Mouse (Mus musculus) heart, embryonic 10.5 days (tissue): ENCODE data around the gene Adar. TPM values are rescaled to one million over a fixed set of nuclear protein-coding genes. Genes with fewer than 3 reads are reported as not detected.

Experiments
- DNase-seq: peaks from one replicate; pipeline ENCODE4 v3.0.0-alpha.2; 2017; ENCODE audit warnings: low spot score
- H3K27ac ChIP-seq: fragments of 300-500 bp; sonication (generic); 2 replicates; pipeline ENCODE4 v1.5.1; 2016; ENCODE audit warnings: mild to moderate bottlenecking
- H3K27me3 ChIP-seq: fragments of 300-500 bp; sonication (generic); 2 replicates; pipeline ENCODE4 v1.6.1; 2016; ENCODE audit warnings: mild to moderate bottlenecking; ENCODE audit not compliant: poor library complexity, insufficient read depth, severe bottlenecking
- H3K36me3 ChIP-seq: fragments of 300-500 bp; sonication (generic); 2 replicates; pipeline ENCODE4 v1.6.1; 2016; ENCODE audit warnings: mild to moderate bottlenecking, moderate library complexity
- H3K4me1 ChIP-seq: fragments of 300-500 bp; sonication (generic); 2 replicates; pipeline ENCODE4 v1.6.1; 2016; ENCODE audit warnings: mild to moderate bottlenecking
- H3K4me3 ChIP-seq: fragments of 300-500 bp; sonication (generic); 2 replicates; pipeline ENCODE4 v1.5.1; 2016; ENCODE audit warnings: mild to moderate bottlenecking, moderate library complexity
- H3K9me3 ChIP-seq: fragments of 300-500 bp; sonication (generic); 2 replicates; pipeline ENCODE4 v1.6.1; 2016; ENCODE audit warnings: mild to moderate bottlenecking, moderate library complexity
- WGBS: fragments of 180-500 bp; shearing (Covaris S2); methylation state at CpG from one replicate; pipeline ENCODE4 v1.1.7; 2016; 5-methylcytosine and 5-hydroxymethylcytosine counted together
- polyA plus RNA-seq: library from polyadenylated mRNA; unstranded; fragments of >200 nt; fragmentation: Nextera tagmentation; extraction: Ambion mirVana; gene quantifications from 2 replicates; pipeline ENCODE4 v1.2.1, GENCODE M21; 2016

Gene Adar
- polyA plus RNA-seq, 1 experiment from 2014 or later = 10.0 TPM

DNA sequence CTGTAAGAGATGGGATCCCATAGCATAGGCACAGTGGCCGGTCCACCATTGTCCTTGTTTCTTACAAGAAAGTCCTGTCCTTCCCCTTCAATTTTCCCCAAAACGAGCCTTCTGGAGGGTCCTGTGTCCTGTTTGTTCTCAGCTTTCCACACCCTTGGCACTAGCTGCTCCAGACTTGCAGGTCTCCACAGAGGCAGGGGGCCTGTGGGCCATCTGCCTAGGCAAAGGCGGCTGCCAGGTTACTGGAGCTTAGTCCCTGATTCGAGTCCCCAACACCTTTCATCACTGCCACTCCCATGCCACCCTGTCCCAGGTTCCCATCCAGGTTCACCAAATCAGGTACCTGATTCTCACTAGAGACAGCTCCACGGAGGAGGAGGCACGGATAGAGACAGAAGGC, 40.5 kb downstream of the Adar start:
- Histone ChIP-seq H3K4me1 (peaks cover 9% of the 10 kb centered on the region; the same call in 1 of the 2 replicates), H3K27ac (no peak overlapping the region), H3K27me3 (peaks cover 11% of the 10 kb centered on the region; the same call in 1 of the 2 replicates), H3K36me3 (peaks cover 25% of the 10 kb centered on the region), H3K4me3 (no peak overlapping the region), H3K9me3 (no peaks in the 10 kb centered on the region)
- WGBS = 67% methylated on average over 6 of the region's 6 CpGs
- DNase-seq = no peak

DNA sequence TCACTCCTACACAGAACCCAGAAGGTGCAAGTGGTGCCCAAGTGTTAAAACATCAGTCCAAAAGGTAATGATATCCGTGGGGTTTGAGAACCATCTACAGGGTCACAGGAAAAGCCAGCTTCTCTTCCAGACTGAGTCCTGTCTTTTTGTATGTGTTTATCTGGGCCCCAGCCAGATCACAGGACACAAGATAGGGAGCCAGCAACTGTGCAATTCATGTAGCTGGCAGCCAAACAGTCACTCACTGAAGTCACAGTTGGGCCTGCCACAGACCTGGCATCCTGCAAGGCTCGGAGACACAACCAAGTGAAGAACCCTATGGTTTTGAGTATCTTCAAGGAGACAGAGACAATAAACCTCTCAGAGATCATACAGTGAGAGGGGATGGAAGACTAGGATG, 43.0 kb downstream of the Adar start:
- H3K4me1 ChIP-seq = peaks cover 9% of the 10 kb centered on the region; the same call in 1 of the 2 replicates
- no peaks in the 10 kb centered on the region for H3K36me3 ChIP-seq
- H3K9me3 ChIP-seq = no peaks in the 10 kb centered on the region
- no peak overlapping the region for H3K4me3 ChIP-seq
- WGBS = 79% methylated on average over 2 of the region's 2 CpGs
- no peak for DNase-seq
- H3K27me3 ChIP-seq = peaks cover 31% of the 10 kb centered on the region; the same call in 1 of the 2 replicates
- no peak overlapping the region for H3K27ac ChIP-seq

DNA sequence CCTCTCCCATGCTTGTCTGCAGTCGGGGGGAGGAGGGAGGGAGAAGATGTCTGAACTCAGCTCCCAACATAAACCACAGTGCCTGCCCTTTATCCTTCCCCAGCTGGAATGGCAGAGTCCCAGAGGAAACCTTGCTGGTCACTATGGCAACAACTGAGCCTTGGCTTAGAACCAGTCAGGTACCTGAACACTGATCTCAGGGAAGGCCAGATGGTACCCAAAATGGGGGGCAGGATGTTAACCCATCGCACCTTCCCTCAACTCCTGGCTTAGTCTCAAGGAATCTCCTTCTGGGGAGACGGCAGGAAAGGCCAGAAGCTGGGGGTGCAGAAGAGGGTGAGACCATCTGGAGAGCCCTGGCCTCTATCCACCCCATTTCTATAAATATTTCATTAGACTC, 45.0 kb downstream of the Adar start:
- H3K36me3 ChIP-seq = no peaks in the 10 kb centered on the region
- peaks cover 50% of the 10 kb centered on the region; the same call in 1 of the 2 replicates for H3K27me3 ChIP-seq
- WGBS = 68% methylated on average over 3 of the region's 3 CpGs
- no peak for DNase-seq
- no peaks in the 10 kb centered on the region for H3K9me3 ChIP-seq
- H3K4me3 ChIP-seq = no peak overlapping the region
- peaks cover 20% of the 10 kb centered on the region for H3K4me1 ChIP-seq
- no peak overlapping the region for H3K27ac ChIP-seq

DNA sequence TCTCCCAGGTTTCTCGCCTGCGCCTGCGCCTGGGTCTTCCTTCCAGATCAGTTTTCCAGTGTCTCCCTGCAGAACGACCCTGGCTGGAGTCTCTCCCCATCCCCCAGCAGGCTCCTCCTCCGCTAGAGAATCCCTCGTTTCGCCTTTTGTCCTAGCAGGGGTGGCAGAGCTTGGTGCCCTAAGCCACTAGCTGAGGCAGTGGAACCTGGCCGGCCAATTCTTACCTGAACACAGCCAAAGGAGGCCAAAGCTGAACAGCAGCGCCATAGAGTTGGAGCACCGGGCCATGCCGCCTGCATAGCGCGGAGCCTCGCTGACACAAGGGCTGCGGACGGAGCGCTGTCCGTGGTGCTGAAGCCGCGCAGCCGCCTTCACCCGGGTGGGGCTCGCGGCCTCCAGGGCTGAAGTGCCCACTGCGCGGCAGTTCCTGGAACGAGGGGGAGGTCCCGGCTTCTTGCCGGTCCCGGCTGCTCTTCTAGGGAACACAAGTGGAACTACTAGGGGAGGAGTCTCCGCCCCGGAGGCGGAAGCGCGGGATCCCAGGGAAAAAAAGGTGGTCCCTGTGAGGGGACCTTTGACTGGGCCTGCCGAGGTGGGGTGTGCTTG, 49.4 kb downstream of the Adar start, which contains the start of gene Chrnb2:
TSS of gene Chrnb2 (minus strand) at position 514 of the 606 bp plus-strand sequence.
- under 1% methylated on average over 36 of the region's 36 CpGs for WGBS
- H3K4me3 ChIP-seq = peak within 1 kb of the TSS; percentile 40
- H3K27ac ChIP-seq = no peak within 1 kb of the TSS
- H3K27me3 ChIP-seq = peaks cover 50% of the 10 kb centered on the region; the same call in 1 of the 2 replicates
- H3K4me1 ChIP-seq = peaks cover 12% of the 10 kb centered on the region
- no peaks in the 10 kb centered on the region for H3K9me3 ChIP-seq
- H3K36me3 ChIP-seq = no peaks in the 10 kb centered on the region
- DNase-seq = peak; percentile 89

DNA sequence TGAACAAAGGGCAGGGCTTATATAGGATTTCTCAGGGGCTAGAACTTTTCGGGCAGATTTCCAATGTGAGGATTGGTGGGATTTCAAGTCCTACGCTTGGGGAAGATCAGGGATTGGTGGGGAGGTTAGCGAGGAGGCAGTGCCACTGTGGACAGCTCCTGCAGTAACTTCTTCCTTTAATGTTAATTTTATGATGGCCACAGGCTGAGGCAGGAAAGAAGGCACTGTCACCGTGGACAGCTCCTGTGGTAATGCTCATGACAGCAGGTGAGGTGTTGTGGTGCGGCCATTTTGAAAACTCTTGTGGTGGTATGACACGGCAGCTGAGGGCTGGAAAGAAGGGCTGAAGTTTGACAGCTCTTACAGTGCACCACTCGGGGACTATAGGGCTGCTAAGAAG, 54.8 kb downstream of the Adar start:
- Histone ChIP-seq H3K27me3 (peaks cover 9% of the 10 kb centered on the region; the same call in 1 of the 2 replicates), H3K4me3 (no peak overlapping the region), H3K36me3 (no peaks in the 10 kb centered on the region), H3K4me1 (peaks cover 24% of the 10 kb centered on the region), H3K27ac (no peak overlapping the region), H3K9me3 (no peaks in the 10 kb centered on the region)
- WGBS = 68% methylated on average over 7 of the region's 7 CpGs
- no peak for DNase-seq

DNA sequence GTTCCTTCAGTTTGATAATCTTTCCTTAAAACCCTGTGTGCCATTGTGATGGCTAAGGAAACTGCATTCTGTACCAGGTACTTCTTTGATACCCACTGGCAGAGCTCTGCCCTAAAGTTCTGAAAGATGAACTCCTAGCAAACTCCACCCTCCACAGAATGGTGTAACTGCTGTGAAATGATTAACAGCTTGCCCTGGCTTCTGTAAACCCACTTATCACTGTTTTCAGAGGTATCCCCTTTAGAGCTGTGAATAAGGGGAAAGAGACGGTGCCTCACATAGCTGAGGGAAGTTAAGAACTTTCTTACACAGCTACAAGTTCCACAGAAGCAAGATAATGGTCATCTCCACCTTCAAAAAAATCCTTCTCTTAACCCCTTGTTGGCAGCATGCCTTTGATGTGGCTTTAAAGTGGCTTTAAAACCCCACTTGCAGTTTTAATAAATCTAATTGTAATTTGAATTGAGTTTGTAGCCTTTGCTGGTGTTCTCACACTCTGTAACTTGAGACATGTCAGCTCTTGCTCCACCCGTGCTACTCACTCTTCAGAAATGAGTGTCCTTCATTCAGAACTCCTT, 55.7 kb downstream of the Adar start:
- Histone ChIP-seq H3K36me3 (peaks cover 3% of the 10 kb centered on the region; the same call in 1 of the 2 replicates), H3K4me3 (no peak overlapping the region), H3K4me1 (peaks cover 32% of the 10 kb centered on the region), H3K27ac (no peak overlapping the region), H3K9me3 (no peaks in the 10 kb centered on the region), H3K27me3 (no peaks in the 10 kb centered on the region; the same call in 1 of the 2 replicates)
- DNase-seq = no peak
- WGBS = 34% methylated on average over 2 of the region's 2 CpGs

DNA sequence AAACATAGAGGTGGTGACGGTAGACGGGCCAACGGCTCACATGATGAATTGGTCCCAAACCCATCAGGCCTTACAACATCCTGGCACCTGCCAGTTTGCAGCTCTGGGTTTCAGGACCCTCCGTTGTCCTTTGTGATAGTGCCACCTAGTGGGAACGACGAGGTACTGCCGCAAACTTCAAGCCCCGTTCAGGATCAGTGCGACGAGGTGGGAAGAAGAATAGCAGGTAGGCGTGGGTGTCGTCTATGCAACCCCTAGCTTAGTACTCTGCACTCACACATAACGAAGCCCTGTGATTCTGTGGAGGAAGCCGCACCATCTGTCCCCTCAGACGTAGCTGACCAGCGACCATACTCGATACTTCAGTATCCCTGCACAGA, 57.8 kb downstream of the Adar start:
- H3K9me3 ChIP-seq = no peaks in the 10 kb centered on the region
- peaks cover 21% of the 10 kb centered on the region for H3K36me3 ChIP-seq
- peaks cover 37% of the 10 kb centered on the region for H3K4me1 ChIP-seq
- 3% methylated on average over 17 of the region's 17 CpGs for WGBS
- H3K4me3 ChIP-seq = peak overlapping the region; percentile 99
- no peaks in the 10 kb centered on the region for H3K27me3 ChIP-seq
- DNase-seq = peak; percentile 92
- peak overlapping the region; percentile 99 for H3K27ac ChIP-seq

DNA sequence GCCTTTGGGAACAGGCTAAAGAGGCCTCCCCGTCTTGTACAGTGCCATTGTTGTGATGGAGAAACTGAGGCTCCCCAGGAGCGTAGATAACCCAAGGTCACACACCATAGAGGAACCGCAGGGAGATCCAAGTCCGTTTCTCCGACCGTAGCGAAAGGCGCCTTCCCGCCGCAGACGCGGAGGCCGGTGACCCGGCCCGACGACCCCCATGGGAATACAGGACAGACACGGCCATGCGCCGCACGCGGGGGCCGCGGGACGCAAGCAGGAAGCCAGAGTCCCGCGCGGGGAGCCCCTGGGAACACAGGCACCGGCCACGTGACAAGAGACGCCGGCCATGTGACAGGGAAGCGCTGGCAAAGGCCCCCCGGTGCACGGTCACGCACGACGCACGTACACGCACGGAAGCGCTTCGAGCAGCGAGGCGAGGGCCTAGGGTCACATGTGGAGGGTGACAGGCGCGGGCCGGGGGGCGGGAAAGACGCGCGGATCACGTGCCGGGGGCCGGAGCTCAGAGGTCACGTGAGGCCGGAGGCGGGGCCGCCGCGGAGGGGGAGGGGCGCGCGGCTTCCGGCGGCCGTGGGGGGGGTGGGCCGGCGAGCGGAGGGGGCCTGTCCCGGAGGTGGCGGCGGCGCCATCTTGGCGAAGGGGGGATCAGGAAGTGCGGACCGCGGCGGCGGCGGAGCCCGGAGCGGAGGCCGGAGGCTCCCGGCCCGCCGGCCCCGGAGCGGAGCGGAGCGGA, 58.3 kb downstream of the Adar start, which contains the start of gene Ube2q1:
TSS of gene Ube2q1 (plus strand) at position 649 of the 742 bp plus-strand sequence.
- peak; percentile 97 for DNase-seq
- peaks cover 27% of the 10 kb centered on the region for H3K36me3 ChIP-seq
- H3K4me1 ChIP-seq = peaks cover 37% of the 10 kb centered on the region
- no peaks in the 10 kb centered on the region for H3K9me3 ChIP-seq
- H3K27me3 ChIP-seq = no peaks in the 10 kb centered on the region
- H3K4me3 ChIP-seq = peak within 1 kb of the TSS; percentile 99
- WGBS = under 1% methylated on average over 87 of the region's 90 CpGs
- peak within 1 kb of the TSS; percentile 99 for H3K27ac ChIP-seq

DNA sequence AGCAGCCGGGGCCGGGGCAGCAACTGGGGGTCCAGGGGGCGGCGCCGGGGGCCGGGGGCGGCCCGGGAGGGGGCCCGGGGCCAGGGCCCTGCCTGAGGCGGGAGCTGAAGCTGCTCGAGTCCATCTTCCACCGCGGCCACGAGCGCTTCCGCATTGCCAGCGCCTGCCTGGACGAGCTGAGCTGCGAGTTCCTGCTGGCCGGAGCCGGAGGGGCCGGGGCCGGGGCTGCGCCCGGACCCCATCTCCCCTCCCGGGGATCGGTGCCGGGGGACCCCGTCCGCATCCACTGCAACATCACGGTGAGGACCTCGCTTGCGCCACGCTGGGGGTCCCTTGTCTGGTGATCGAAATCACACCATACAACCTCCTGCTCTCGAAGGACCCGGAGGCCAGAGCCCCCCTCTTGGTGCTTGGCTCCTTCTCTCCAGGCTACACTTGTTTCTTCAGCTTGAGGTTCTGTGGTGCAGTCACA, 59.0 kb downstream of the Adar start:
- Histone ChIP-seq H3K4me1 (peaks cover 37% of the 10 kb centered on the region), H3K4me3 (peak overlapping the region; percentile 99), H3K27me3 (no peaks in the 10 kb centered on the region), H3K27ac (peak overlapping the region; percentile 99), H3K36me3 (peaks cover 33% of the 10 kb centered on the region), H3K9me3 (no peaks in the 10 kb centered on the region)
- DNase-seq = no peak
- WGBS = under 1% methylated on average over 37 of the region's 37 CpGs

DNA sequence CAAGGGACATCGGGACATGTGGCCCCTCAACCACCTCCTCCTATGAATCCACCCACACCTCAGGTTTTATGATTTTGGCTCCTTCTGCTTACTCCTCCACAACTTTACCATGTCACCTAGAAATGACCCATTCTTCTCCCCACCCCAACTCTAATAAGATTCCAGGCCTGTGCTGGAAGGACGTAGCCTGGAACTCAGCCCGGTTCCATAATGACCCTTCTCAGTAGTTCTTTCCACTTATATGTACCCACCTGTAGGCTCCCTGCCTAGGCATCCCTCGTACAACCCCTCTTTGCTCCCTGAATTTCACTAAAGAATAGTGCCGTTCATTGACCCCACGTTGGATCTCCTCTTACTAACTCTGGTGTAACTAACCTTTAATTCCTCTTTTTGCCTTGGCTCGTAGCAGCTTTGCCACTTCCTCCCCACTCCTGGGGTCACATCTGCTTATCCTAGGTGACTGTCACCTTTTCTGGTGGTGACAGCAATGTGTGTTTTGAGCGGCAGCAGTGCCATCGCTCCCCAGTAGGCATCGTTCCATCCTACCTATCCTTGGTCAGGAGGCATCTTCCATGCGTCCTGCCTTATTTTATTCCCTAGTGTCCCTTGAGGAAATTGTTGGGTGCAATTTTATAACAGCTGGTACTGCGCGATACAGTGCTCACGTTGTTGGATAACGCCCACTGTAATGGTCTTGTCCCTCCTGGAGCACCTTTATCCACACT, 59.6 kb downstream of the Adar start:
- peaks cover 37% of the 10 kb centered on the region for H3K4me1 ChIP-seq
- H3K9me3 ChIP-seq = no peaks in the 10 kb centered on the region
- DNase-seq = no peak
- WGBS = 47% methylated on average over 15 of the region's 15 CpGs
- H3K4me3 ChIP-seq = peak overlapping the region; percentile 99
- peaks cover 39% of the 10 kb centered on the region for H3K36me3 ChIP-seq
- H3K27ac ChIP-seq = peak overlapping the region; percentile 99
- H3K27me3 ChIP-seq = no peaks in the 10 kb centered on the region

DNA sequence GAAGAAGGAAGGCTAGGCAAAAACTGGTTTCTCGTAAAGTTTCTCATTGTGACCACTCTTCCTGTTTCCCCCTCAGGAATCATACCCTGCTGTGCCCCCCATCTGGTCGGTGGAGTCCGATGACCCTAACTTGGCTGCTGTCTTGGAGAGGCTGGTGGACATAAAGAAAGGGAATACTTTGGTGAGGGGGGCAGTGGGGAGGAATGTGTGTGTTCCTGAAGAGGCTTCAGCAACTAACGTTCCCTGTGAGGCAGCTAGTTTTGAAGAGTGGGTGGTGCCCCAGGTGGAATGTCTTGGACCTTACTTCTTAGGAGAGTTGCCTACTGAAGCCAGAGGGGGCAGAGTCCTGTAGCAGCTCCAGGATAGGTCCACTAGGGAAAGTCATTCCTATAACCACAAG, 61.2 kb downstream of the Adar start:
- H3K4me1 ChIP-seq = peaks cover 37% of the 10 kb centered on the region
- H3K36me3 ChIP-seq = peaks cover 55% of the 10 kb centered on the region
- H3K27me3 ChIP-seq = no peaks in the 10 kb centered on the region
- no peak for DNase-seq
- no peak overlapping the region for H3K27ac ChIP-seq
- no peak overlapping the region for H3K4me3 ChIP-seq
- H3K9me3 ChIP-seq = no peaks in the 10 kb centered on the region
- WGBS = 85% methylated on average over 4 of the region's 4 CpGs

DNA sequence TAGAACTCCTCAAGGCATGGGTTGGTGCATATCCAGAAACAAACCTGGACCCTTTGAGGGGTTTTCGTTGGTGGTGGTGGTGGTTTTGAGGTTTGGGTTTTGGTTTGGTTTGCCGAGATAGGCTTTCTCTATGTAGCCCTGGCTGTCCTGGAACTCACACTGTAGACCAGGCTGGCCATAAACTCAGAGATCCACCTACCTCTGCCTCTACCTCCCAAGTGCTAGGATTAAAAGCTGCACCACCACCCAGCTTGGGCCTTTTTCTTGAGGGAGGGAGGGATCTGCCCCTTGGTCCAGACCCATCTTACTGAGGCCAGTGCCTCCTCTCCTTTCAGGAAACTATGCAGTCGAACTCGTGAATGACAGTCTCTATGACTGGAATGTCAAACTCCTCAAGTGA, 65.3 kb downstream of the Adar start:
- Histone ChIP-seq H3K27me3 (no peaks in the 10 kb centered on the region), H3K4me3 (no peak overlapping the region), H3K27ac (no peak overlapping the region), H3K4me1 (peaks cover 12% of the 10 kb centered on the region), H3K36me3 (peaks cover 83% of the 10 kb centered on the region), H3K9me3 (no peaks in the 10 kb centered on the region)
- DNase-seq = no peak
- WGBS = 77% methylated on average over 4 of the region's 4 CpGs
